Mouse (Mus musculus) stomach, postnatal 0 days (tissue): ENCODE measurements around the gene Ring1. TPM values are rescaled to one million over a fixed set of nuclear protein-coding genes. Genes with fewer than 3 reads are reported as not detected.
A peak's percentile ranks its signal among the peaks of the same experiment; 100 is the strongest.

Experiments
- ATAC-seq: fragments of 200-750 bp; cut with Nextera tagmentation; 2 replicates; pipeline ENCODE4 v1.8.0; 2017; ENCODE audit not compliant: low FRiP score, low TSS enrichment
- DNase-seq: peaks from one replicate; pipeline ENCODE4 v3.0.0-alpha.2; 2016; ENCODE audit warnings: low spot score
- H3K27ac ChIP-seq: fragments of 300-500 bp; sonication (generic); replicated peaks from 2 replicates; pipeline ENCODE4 v1.5.1; 2014; ENCODE audit warnings: mild to moderate bottlenecking, control low read depth
- H3K27me3 ChIP-seq: fragments of 300-500 bp; sonication (generic); 2 replicates; pipeline ENCODE4 v1.6.1; 2014; ENCODE audit warnings: low read length; ENCODE audit not compliant: control insufficient read depth, insufficient read depth
- H3K36me3 ChIP-seq: fragments of 300-500 bp; sonication (generic); 2 replicates; pipeline ENCODE4 v1.6.1; 2014; ENCODE audit warnings: low read length, mixed read lengths; ENCODE audit not compliant: control insufficient read depth, insufficient read depth
- H3K4me1 ChIP-seq: fragments of 300-500 bp; sonication (generic); replicated peaks from 2 replicates; pipeline ENCODE4 v1.6.1; 2014; ENCODE audit warnings: antibody characterized with exemption; ENCODE audit not compliant: control insufficient read depth, insufficient read depth
- H3K4me2 ChIP-seq: fragments of 300-500 bp; sonication (generic); replicated peaks from 2 replicates; pipeline ENCODE4 v1.6.1; 2014; ENCODE audit warnings: low read depth, mild to moderate bottlenecking, control low read depth, moderate library complexity
- H3K4me3 ChIP-seq: fragments of 300-500 bp; sonication (generic); 2 replicates; pipeline ENCODE4 v1.5.1; 2014; ENCODE audit warnings: low read depth, low read length, control low read depth
- H3K9ac ChIP-seq: fragments of 300-500 bp; sonication (generic); 2 replicates; pipeline ENCODE4 v1.6.1; 2014; ENCODE audit warnings: mild to moderate bottlenecking, low read length, control low read depth, mixed read lengths
- H3K9me3 ChIP-seq: fragments of 300-500 bp; sonication (generic); 2 replicates; pipeline ENCODE4 v1.6.1; 2016; ENCODE audit warnings: low read length; ENCODE audit not compliant: control insufficient read depth
- CTCF ChIP-seq: IDR thresholded peaks from 2 replicates; pipeline ENCODE4 v1.5.1; 2016; ENCODE audit warnings: antibody characterized with exemption, low read depth, mild to moderate bottlenecking, moderate library complexity
- EP300 ChIP-seq: optimal IDR thresholded peaks from 2 replicates; pipeline ENCODE3; 2016; ENCODE audit warnings: antibody characterized with exemption
- WGBS: fragments of 180-500 bp; shearing (Covaris S2); extraction: QIAGEN DNeasy Blood & Tissue Kit; methylation state at CpG from one replicate; pipeline ENCODE4 v1.1.7; 2014; 5-methylcytosine and 5-hydroxymethylcytosine counted together
- polyA plus RNA-seq: library from polyadenylated mRNA; unstranded; fragments of >200 nt; fragmentation: Nextera tagmentation; extraction: Ambion mirVana; gene quantifications from 2 replicates; pipeline ENCODE4 v1.2.1, GENCODE M21; 2015

Ring1 gene
- polyA plus RNA-seq, 1 experiment from 2014 or later: 13.3 TPM

DNA sequence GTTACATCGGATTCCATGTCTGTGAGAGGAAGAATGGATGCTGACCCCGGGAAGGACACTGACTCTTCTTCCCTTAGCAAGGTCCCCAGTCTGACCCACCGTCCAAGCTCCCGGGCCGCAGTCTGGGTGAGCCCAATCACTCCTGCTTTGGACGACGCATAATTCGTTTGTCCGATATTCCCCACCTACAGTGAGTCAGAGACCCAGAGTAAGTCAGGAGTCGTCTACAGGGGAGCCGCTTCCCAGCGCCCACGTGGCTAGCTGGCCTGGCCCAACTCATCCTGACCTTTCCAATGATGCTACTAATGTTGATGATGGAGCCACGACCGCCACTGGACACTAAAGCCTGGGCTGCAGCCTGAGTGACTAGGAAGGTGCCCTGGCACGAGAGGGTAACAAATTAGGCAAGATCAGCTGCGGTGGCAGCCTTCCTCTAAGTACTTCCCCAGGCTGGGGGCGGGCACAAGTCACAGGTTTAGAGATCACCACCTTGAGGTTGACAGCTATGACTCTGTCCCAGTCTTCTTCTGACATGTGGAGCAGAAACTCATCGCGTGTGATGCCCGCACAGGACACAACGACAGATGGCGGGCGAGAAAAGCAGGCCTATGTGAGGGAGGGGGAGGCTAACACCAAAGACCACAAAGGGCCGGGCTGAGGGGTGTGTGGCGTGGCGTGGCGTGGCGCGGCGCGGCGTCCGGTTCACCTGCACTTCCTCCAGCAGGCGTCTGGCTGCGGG lies 2.6 kb upstream of the Ring1 start:
- TF ChIP-seq CTCF: no peak
- TF ChIP-seq EP300: no peak
- Histone ChIP-seq H3K27ac (peak overlapping the region; percentile 71), H3K4me1 (peaks cover 7% of the 10 kb centered on the region), H3K9ac (peak overlapping the region; percentile 64), H3K27me3 (no peaks in the 10 kb centered on the region), H3K4me2 (peak overlapping the region; percentile 92), H3K4me3 (peak overlapping the region; percentile 64), H3K36me3 (peaks cover 19% of the 10 kb centered on the region), H3K9me3 (no peaks in the 10 kb centered on the region)
- 14% methylated on average over 36 of the region's 36 CpGs for WGBS
- no peak for ATAC-seq
- peak; percentile 30 for DNase-seq

DNA sequence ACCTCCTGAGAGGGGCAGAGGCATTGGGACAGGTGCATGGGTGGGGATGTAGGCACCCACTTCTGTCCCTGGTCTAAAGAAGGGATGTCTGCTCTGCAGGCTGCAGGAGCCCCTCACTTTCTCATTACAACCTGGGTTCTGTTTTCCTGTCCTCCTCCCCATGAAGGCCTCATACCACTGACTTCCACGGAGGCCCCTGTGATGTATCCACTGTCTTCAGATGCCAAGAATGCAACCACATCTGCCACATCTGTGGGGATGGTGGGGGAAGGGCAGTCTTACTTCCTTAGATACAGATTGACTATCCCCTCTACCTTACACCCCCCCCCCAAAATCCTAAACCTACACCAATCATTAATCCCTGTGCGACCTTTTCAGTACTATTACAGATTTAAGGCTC lies 1.7 kb upstream of the Ring1 start:
- Histone ChIP-seq H3K4me3 (no peak overlapping the region), H3K4me1 (peaks cover 7% of the 10 kb centered on the region), H3K27ac (no peak overlapping the region), H3K4me2 (no peak overlapping the region), H3K27me3 (no peaks in the 10 kb centered on the region), H3K36me3 (peaks cover 19% of the 10 kb centered on the region), H3K9me3 (no peaks in the 10 kb centered on the region), H3K9ac (no peak overlapping the region; the same call in 1 of the 2 replicates)
- no peak for DNase-seq
- TF ChIP-seq CTCF: no peak
- no peak for TF ChIP-seq EP300
- 57% methylated on average over 2 of the region's 2 CpGs for WGBS
- ATAC-seq: no peak

DNA sequence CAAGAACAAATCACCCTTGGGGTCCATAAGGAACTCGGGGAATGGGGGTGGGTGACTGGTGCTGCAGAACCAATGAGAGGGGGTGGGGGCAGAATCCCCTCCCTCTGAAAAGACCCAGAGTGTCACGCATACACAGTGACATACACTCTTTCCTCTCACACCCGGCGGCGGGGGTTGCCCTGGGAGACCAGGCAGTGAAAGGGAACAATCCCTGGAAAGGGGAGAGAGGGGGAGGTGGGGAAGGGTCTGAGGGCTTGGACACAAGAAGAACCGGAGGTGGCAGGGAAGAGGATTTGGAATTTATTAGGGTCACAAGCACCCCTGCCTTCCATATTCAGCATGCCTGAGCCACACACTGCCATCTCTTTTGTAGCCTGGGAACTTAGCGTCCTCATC lies 1.3 kb upstream of the Ring1 start:
- Histone ChIP-seq H3K9me3 (no peaks in the 10 kb centered on the region), H3K4me2 (peak overlapping the region; percentile 72), H3K27me3 (no peaks in the 10 kb centered on the region), H3K36me3 (peaks cover 19% of the 10 kb centered on the region), H3K9ac (peak overlapping the region; percentile 92; the same call in 1 of the 2 replicates), H3K27ac (no peak overlapping the region), H3K4me1 (peaks cover 7% of the 10 kb centered on the region), H3K4me3 (no peak overlapping the region)
- ATAC-seq: no peak
- no peak for TF ChIP-seq CTCF
- no peak for TF ChIP-seq EP300
- 32% methylated on average over 7 of the region's 7 CpGs for WGBS
- DNase-seq: no peak

DNA sequence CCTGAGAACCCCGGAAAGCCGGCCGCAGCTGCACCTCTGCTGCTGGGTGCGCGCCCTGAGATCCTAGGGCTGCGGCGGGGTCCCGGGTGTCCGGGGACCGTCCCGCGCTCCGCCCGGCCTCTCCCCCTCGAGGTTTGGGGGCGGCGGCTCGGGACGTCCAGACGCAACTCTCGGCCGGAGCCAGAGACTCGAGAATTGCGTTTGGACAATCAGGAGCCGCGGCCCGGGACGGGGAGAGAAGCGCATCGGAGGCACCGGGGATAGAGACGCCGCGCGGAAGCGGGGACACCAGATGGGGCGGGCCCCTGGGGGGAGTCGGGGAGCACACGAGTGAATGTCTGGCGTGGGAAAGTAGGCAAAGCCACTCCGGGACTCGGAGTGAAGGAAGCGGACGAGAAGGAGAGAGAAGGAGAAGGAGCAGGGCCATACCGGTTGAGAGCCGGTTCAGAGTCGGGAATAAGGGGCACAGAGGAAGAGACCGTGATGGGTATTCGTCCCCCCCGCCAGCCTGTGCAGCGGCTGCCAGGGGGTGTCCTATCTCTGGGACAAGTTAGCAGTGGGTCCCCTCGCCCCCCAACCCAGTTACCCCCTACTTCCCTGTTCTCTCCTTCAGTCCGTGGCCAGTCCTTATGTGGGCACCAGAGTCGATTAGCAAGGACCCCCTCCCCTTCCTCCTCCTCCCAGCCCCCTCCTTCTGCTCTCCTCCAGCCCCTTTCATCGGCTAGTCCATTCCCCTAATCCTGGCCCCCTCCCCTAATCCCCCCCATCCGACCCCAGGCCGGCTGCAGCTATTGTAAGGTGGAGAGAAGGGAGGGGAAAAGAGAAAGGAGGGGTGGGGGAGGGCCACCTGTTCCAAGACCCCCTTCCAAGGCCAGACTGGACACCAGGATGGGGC lies 628 bp upstream of the Ring1 start:
- no peak for ATAC-seq
- peaks cover 19% of the 10 kb centered on the region for H3K36me3 ChIP-seq
- TF ChIP-seq EP300 (no peak), CTCF (no peak)
- H3K4me2 ChIP-seq: peak overlapping the region; percentile 72
- H3K9ac ChIP-seq: peak overlapping the region; percentile 92
- H3K27me3 ChIP-seq: no peaks in the 10 kb centered on the region
- peak overlapping the region; percentile 85 for H3K4me3 ChIP-seq
- H3K9me3 ChIP-seq: no peaks in the 10 kb centered on the region
- WGBS: 1% methylated on average over 56 of the region's 57 CpGs
- peaks cover 4% of the 10 kb centered on the region for H3K4me1 ChIP-seq
- H3K27ac ChIP-seq: peak overlapping the region; percentile 93
- DNase-seq: no peak

DNA sequence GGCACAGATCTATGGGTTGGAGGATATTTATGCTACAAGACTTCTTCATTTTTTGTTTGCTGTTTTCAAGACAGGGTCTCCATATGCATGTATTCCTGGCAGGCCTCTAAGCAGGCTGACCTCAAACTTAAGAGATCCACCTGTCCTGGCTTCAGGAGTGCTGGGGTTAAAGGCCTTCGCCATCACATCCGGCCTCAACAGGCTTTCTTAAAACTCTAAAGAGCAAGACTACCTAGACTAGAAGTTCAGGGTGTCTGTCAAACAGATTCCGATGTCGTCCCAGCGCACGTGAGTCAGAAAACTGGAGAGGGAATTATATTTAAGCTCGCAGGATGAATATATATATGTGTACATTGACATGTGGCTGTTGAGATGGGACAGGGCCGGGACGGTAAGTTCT lies 802 bp downstream of the Ring1 start:
- WGBS: 56% methylated on average over 9 of the region's 9 CpGs
- H3K9me3 ChIP-seq: no peaks in the 10 kb centered on the region
- TF ChIP-seq EP300: no peak
- H3K9ac ChIP-seq: no peak overlapping the region; the same call in 1 of the 2 replicates
- H3K27me3 ChIP-seq: no peaks in the 10 kb centered on the region
- H3K4me2 ChIP-seq: peak overlapping the region; percentile 72
- ATAC-seq (no peak), DNase-seq (no peak)
- peak overlapping the region; percentile 85 for H3K4me3 ChIP-seq
- H3K4me1 ChIP-seq: peaks cover 3% of the 10 kb centered on the region; the same call in 1 of the 2 replicates
- H3K27ac ChIP-seq: no peak overlapping the region
- peaks cover 6% of the 10 kb centered on the region for H3K36me3 ChIP-seq

DNA sequence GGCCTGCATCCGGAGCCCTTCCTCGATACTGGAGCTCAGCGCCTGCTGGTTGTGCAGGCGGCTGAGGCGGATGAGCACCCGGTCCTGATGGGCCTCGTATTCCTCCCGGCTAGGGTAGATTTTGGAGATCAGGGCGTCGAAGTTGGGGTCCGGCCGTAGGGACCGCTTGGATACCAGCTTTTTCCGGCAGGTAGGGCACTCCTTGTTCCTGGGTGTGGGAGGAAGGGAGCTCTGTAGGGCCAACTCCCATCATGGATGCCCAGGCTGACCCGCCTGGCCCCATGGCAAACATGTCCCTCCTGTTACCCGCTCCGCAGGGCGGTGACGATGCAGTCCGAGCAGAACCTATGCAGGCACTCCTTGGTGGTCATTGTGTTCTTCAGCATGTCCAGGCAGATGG lies 1.5 kb downstream of the Ring1 start:
- no peak overlapping the region for H3K9ac ChIP-seq
- WGBS: 96% methylated on average over 19 of the region's 20 CpGs
- TF ChIP-seq CTCF: no peak
- TF ChIP-seq EP300: no peak
- no peak overlapping the region for H3K4me3 ChIP-seq
- H3K4me1 ChIP-seq: peaks cover 3% of the 10 kb centered on the region; the same call in 1 of the 2 replicates
- H3K27ac ChIP-seq: no peak overlapping the region
- no peaks in the 10 kb centered on the region for H3K27me3 ChIP-seq
- H3K36me3 ChIP-seq: peaks cover 2% of the 10 kb centered on the region; the same call in 1 of the 2 replicates
- no peak for ATAC-seq
- peak; percentile 13 for DNase-seq
- no peak overlapping the region for H3K4me2 ChIP-seq
- no peaks in the 10 kb centered on the region for H3K9me3 ChIP-seq
